Mouse (Mus musculus): Measurements from ENCODE around the gene Hectd4.
"Not testable (repeated sequence)": the region's sequence is repeated elsewhere in the genome, so short reads cannot be mapped to it uniquely, and the experiment has no call there.

Hectd4 gene

GRCm38 (mm10) chr5:121206984-121207383 lies 13.0 kb upstream of the Hectd4 start:
- no peak for DNase-seq

- DNase-seq = no peak
Measured at GRCm38 (mm10) chr5:121209755-121210600, 10.0 kb upstream of the Hectd4 start.

GRCm38 (mm10) chr5:121210601-121210924 lies 9.5 kb upstream of the Hectd4 start:
- DNase-seq = no peak

- DNase-seq = no peak
Measured at GRCm38 (mm10) chr5:121212108-121212507, 7.9 kb upstream of the Hectd4 start.

GRCm38 (mm10) chr5:121214707-121215106 lies 5.3 kb upstream of the Hectd4 start:
- no peak for DNase-seq

- peak; percentile 79 for DNase-seq
Measured at GRCm38 (mm10) chr5:121215380-121216125, 4.5 kb upstream of the Hectd4 start.

- DNase-seq = no peak
Measured at GRCm38 (mm10) chr5:121216126-121216446, 3.9 kb upstream of the Hectd4 start.

GRCm38 (mm10) chr5:121216584-121217312 lies 3.3 kb upstream of the Hectd4 start:
- not testable (repeated sequence) for DNase-seq

GRCm38 (mm10) chr5:121217313-121217634 lies 2.7 kb upstream of the Hectd4 start:
- no peak for DNase-seq

GRCm38 (mm10) chr5:121219190-121219589 lies 829 bp upstream of the Hectd4 start:
- no peak for DNase-seq

- DNase-seq = no peak
Measured at GRCm38 (mm10) chr5:121220732-121221301, 798 bp downstream of the Hectd4 start.

- no peak for DNase-seq
Measured at GRCm38 (mm10) chr5:121221328-121221850, 1.4 kb downstream of the Hectd4 start.

GRCm38 (mm10) chr5:121224020-121224419 lies 4.0 kb downstream of the Hectd4 start:
- DNase-seq = not testable (repeated sequence)

- DNase-seq = no peak
Measured at GRCm38 (mm10) chr5:121224856-121225255, 4.8 kb downstream of the Hectd4 start.

GRCm38 (mm10) chr5:121225854-121226253 lies 5.8 kb downstream of the Hectd4 start:
- no peak for DNase-seq

- DNase-seq = no peak
Measured at GRCm38 (mm10) chr5:121226406-121226805, 6.4 kb downstream of the Hectd4 start.

GRCm38 (mm10) chr5:121226845-121227244 lies 6.8 kb downstream of the Hectd4 start:
- no peak for DNase-seq

- DNase-seq = not testable (repeated sequence)
Measured at GRCm38 (mm10) chr5:121227330-121227729, 7.3 kb downstream of the Hectd4 start.

GRCm38 (mm10) chr5:121229182-121229581 lies 9.2 kb downstream of the Hectd4 start:
- no peak for DNase-seq

GRCm38 (mm10) chr5:121230811-121231210 lies 10.8 kb downstream of the Hectd4 start:
- DNase-seq = no peak

GRCm38 (mm10) chr5:121232789-121233188 lies 12.8 kb downstream of the Hectd4 start:
- no peak for DNase-seq

GRCm38 (mm10) chr5:121233726-121234125 lies 13.7 kb downstream of the Hectd4 start:
- DNase-seq = no peak

- DNase-seq = no peak
Measured at GRCm38 (mm10) chr5:121236171-121236570, 16.2 kb downstream of the Hectd4 start.
